Mouse (Mus musculus): ENCODE results near the gene Myrf.

DNA sequence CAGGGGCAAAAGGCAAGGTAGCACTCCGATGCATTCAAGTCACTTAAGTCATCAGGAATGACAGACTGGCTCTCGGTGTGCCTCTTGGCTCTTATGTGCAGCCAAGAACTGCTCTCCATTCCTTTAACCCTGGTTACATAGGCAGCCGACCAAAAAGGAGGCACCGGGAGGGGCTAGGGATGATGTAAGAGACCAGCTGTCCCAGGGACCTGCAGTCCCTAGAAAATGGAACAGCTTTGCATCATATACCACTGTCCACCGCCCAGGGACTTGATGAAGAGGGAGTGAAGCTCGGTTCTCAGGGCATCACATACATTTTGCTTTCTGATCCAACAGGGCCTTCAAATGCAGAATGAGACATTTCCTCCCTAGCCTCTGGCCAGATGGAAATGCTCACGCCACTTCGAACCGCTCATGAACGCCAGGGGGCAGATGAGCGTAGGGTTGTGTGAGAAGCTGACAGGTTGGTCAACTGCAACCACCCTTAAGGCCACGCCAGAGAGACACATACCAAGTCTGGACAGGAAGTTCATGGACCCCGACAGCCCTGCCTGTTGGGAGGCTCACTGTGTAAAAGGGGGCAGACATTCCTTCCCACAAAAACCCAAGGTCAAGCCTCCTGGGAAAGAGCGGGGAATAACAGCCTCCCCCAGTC is 25.8 kb upstream of the Myrf start:
- TF ChIP-seq CTCF (IDR thresholded peaks at IDR 0.05; ENCODE audit: borderline replicate concordance, insufficient read depth, low read depth, low read length) (peak; percentile 53), POLR2A (IDR thresholded peaks at IDR 0.05; ENCODE audit: borderline replicate concordance, insufficient read depth, low read length) (no peak)

Measured in cerebellum, adult 2 months (tissue).